Mouse (Mus musculus) bone marrow macrophage, adult 2 months (primary cell): ENCODE results near the gene Rab27a. TPM values are rescaled to one million over a fixed set of nuclear protein-coding genes. Genes with fewer than 3 reads are reported as not detected.
A peak's percentile ranks its signal among the peaks of the same experiment; 100 is the strongest.

Experiments
- H3K27ac ChIP-seq: 2 replicates; pipeline ENCODE4 v1.5.1; 2012; ENCODE audit warnings: low read depth, low read length; ENCODE audit not compliant: insufficient read depth
- H3K4me1 ChIP-seq: 2 replicates; pipeline ENCODE4 v1.6.1; 2012; ENCODE audit warnings: low read length; ENCODE audit not compliant: control insufficient read depth, insufficient read depth
- H3K4me3 ChIP-seq: 2 replicates; pipeline ENCODE4 v1.5.1; 2012; ENCODE audit warnings: mild to moderate bottlenecking, low read length, moderate library complexity; ENCODE audit not compliant: insufficient read depth
- CTCF ChIP-seq: IDR thresholded peaks from 2 replicates; pipeline ENCODE4 v1.5.1; 2012; ENCODE audit warnings: low read depth, mild to moderate bottlenecking, low read length, moderate library complexity
- POLR2A ChIP-seq: IDR thresholded peaks from 2 replicates; pipeline ENCODE4 v1.6.1; 2012; ENCODE audit warnings: mild to moderate bottlenecking, low read depth, low read length, borderline replicate concordance
- polyA plus RNA-seq: library from polyadenylated mRNA; stranded (reverse); fragments of >200 nt; gene quantifications from 2 replicates; pipeline ENCODE4 v1.2.4, GENCODE M21; 2012; ENCODE audit not compliant: missing spikeins, insufficient read depth, insufficient read length

The Rab27a gene
- 2.6 and 3.0 TPM in 2 replicates for polyA plus RNA-seq

DNA sequence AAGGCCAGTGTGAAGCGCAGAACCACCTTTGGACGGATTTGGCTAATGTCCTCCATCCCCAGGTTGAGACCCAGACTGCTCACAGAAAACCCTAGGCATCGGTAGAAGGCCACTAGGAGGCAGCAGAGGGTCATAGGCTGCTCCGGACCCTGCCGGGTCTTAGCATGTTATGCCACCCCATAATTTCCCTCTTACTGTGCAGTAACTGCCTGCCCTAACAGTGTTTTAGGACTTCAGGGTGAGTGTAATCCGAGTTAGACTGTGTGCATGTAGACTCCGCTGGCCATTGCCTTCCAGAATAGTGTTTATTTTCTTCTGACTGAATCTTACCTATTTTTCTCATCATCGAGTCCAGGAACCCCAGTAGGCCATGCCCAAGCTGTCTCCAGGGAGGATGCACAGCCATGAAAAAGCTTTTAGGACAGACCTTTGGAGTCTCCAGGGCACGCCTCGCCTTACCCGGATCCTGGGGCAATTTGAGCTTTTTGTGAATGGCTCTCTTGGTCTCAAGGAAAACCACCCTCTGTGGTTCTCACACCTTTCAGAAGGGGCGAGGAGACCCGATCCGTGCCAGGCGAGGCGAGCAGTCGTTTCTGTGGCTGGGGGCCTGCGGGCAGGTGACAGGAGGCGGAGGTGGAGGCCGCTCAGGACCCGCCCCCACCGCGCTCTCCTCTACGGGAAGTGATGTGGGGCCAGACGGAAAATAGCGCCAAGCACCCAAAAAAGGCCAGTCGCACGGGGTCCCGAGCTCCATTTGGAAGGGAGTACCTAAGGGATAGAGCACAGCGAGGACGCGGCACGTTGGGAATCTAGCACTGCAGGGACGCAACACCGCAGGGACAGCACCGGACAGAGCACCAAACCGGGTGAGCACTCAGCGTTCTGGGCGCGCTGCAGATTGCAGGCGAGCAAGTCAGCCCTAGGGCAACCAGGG lies at the start of gene Rab27a:
Rab27a (plus strand) TSS at position 709 of the 934 bp plus-strand sequence.
- no peak within 1 kb of the TSS for H3K27ac ChIP-seq
- peak; percentile 95 for TF ChIP-seq CTCF
- no peak for TF ChIP-seq POLR2A
- H3K4me3 ChIP-seq, result peak within 1 kb of the TSS; percentile 66
- peaks cover 3% of the 10 kb centered on the region for H3K4me1 ChIP-seq

DNA sequence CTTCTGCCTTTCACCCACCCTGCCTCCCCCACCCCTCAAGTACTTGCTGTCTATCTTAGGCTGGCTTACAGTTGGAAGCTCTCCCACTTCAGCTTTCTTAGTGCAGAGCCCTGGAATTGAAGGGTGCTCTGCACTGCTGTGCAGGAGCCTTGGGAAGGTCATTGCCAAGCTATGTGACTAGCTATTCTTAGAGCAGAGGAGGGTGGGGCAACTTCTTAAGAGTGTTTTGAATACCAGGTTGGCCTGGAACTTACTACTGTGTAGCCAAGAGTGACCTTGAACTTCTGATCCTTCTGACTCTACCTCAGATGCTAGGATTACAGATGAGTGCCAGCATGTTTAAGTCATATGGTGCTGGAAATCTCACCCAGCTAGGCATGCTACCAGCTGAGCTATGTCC lies 48.5 kb upstream of the Rab27a start:
- no peak overlapping the region for H3K27ac ChIP-seq

DNA sequence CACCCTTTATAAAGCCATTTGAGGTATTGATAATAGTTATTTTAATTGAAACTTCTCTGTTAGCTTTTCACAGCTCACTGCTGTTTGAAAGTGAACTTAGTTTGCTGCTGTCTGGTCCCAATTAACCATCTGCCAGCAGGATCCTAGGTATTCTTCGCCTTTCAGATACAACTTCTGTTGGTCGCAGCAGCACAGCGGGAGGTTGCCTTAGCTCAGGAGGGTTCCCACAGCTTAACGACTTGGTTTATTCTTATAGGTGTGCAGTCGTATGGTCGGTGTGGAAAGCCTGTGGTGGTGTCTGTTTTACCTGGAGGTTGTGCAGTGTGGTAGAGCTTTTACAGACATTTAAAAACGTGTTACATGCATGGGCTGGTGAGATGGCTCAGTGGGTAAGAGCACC lies 47.8 kb upstream of the Rab27a start:
- no peak for TF ChIP-seq POLR2A
- TF ChIP-seq CTCF, result no peak
- Histone ChIP-seq H3K27ac (no peak overlapping the region), H3K4me1 (peaks cover 20% of the 10 kb centered on the region)

More for the DNA sequence above, 48.5 kb upstream of the Rab27a start:
- Histone ChIP-seq H3K4me3 (no peak overlapping the region), H3K4me1 (peaks cover 16% of the 10 kb centered on the region)
- TF ChIP-seq POLR2A (no peak), CTCF (no peak)

DNA sequence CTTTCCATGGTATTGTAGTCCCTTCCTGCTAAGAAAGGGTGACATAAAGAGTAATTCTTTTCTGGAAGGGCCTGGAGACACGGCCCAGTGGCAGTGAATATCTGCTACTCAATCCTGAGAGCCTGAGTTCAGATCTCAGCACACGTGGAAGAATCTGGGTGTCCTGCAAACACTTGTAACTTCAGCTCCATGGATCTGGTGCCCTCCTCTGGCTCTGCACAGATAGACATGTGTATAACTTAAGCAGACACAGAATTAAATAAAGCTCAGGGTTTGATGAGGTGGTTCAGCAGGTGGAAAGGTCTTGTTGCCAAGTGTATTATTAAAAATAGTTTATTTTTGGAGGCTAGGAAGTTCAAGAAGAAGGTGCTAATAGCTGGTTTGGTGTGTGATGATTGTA lies 44.2 kb upstream of the Rab27a start:
- no peak for TF ChIP-seq POLR2A
- no peak for TF ChIP-seq CTCF
- peaks cover 18% of the 10 kb centered on the region for H3K4me1 ChIP-seq
- no peak overlapping the region for H3K27ac ChIP-seq
- H3K4me3 ChIP-seq, result no peak overlapping the region

More for the DNA sequence above, 47.8 kb upstream of the Rab27a start:
- H3K4me3 ChIP-seq, result no peak overlapping the region

DNA sequence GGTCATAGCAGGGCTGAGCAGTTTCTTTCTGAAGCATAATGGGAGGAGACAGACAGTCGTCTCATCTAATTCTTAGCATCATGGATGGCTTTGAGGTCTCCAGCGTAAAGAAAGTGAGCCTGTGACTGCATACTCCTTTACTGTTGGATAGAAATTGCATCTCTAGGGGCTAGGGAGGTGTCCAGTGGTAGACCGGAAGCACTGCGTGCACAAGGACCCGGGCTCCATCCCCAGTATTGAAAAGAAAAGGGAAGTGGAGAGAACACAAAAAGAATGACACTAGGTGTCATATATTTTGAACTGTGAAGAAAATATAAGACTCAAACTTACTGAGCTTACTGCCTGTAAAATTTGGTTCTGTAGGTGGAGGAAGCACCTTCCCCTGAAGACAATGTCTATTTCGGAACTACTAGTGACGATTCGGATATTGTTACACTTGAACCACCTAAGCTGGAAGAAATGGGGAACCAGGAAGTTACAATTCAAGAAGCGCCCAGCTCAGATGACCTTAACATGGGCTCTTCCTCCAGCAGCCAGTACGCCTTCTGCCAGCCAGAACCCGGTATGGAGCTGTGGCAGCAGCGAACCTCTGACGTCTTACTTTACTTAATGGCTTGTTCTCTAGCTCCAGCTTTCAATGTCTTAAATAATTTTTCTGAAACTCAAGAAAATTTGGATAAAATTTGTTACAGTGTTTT lies 43.2 kb upstream of the Rab27a start:
- Histone ChIP-seq H3K27ac (peak overlapping the region; percentile 54), H3K4me1 (peaks cover 18% of the 10 kb centered on the region), H3K4me3 (no peak overlapping the region)
- no peak for TF ChIP-seq CTCF
- TF ChIP-seq POLR2A, result no peak

DNA sequence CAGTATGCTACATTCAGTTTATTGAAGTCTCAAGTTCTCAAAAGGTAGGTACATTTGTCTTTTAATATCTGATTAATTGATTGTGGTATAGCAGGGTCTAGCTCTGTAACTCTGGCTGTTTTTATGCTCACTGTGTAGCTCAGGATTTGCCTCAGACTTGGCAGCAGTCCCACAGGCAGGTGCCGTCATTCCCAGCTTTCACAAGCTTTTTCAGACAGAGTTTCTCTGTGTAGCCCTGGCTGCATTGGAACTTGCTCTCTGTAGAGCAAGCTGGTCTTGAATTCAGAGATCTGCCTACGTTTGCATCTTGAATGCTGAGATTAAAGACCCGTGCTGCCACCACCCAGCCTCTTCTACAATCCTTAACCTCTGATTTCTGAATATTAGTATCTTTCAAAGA lies 42.5 kb upstream of the Rab27a start:
- H3K27ac ChIP-seq, result peak overlapping the region; percentile 54; the same call in 1 of the 2 replicates
- no peak for TF ChIP-seq POLR2A
- no peak for TF ChIP-seq CTCF
- H3K4me3 ChIP-seq, result no peak overlapping the region
- H3K4me1 ChIP-seq, result peaks cover 18% of the 10 kb centered on the region

DNA sequence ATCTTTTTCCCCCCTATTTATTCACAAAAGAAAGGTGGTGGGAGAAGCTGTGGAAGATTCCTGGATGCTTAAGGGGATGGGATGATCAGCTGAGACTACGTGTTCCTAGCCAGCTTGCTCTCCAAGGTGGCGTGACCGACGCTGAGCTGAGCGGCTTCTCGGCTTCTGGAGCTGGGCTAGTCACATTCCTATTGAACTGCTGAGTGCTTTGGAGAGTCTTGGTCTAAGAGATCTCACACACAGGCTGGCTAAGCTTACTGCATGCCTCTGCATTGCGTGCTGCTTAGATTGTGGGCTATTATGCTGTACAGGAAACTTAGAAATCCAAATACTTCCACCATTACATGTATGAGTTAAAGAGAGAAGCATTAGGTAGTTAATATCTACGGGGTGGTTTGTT lies 40.6 kb upstream of the Rab27a start:
- TF ChIP-seq CTCF (no peak), POLR2A (no peak)

DNA sequence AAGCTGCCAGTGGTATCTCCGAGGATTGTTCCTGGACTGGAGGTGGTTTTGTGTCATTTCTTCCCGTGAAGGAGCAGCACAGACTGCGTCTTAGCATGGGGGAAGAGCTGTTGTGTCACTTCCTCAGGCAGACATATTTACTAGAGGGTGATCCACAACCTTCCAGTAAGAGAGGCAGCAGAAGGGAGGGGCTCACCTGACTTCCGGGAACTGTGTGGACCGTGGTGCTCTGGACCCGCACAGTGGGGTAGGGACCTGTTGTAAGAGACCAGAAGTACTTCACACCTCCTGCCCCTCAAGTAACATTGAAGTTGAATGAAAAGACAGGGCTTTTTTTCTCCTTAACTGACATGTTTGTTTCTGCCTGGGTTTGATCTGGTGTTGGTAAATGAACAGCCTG lies 39.5 kb upstream of the Rab27a start:
- no peak overlapping the region for H3K4me3 ChIP-seq
- H3K27ac ChIP-seq, result no peak overlapping the region
- TF ChIP-seq POLR2A, result no peak
- TF ChIP-seq CTCF, result no peak
- peaks cover 14% of the 10 kb centered on the region for H3K4me1 ChIP-seq

More for the DNA sequence above, 40.6 kb upstream of the Rab27a start:
- no peak overlapping the region for H3K4me3 ChIP-seq
- H3K4me1 ChIP-seq, result peaks cover 14% of the 10 kb centered on the region
- no peak overlapping the region for H3K27ac ChIP-seq

DNA sequence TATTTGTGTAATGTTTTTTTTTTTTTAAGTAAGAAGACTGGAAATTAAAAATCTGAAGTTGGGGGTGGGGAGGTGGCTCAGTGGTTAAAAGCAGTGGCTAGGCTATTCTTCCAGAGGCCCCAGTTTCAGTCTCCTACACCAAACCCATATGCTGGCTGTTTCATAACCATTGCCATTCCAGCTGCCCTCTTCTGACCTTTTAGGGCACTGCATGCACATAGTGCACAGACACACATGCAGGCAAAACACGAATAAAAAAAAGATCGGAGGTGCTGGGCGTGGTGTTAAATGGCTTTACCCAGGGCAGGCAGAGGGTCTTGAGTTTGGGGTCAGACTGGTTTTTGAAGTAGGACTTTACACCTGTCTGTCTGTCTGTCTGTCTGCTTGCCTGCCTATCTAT lies 38.5 kb upstream of the Rab27a start:
- H3K4me1 ChIP-seq, result peaks cover 9% of the 10 kb centered on the region
- H3K27ac ChIP-seq, result no peak overlapping the region
- no peak overlapping the region for H3K4me3 ChIP-seq
- no peak for TF ChIP-seq POLR2A
- no peak for TF ChIP-seq CTCF
